9 mouse cellular contexts compared by ENCODE assay signal in genomic region chr8:111056691-111057293, GRCm38 (mm10). TPM values are rescaled to one million over a fixed set of nuclear protein-coding genes. Genes with fewer than 3 reads are reported as not detected.
DNase-seq lines count a peak whose midpoint lies in the region; ATAC-seq and TF ChIP-seq lines count a peak whose summit lies in the region.
"Had no signal": no experiment of that assay in that cellular context is flagged by ENCODE, and none has a peak within 500 bp of the region (broad histone marks: within the 10 kb centered on the region; RNA-seq: fewer than 3 reads in every experiment).

No protein-coding gene starts in this region.

- H3K9ac ChIP-seq in heart, embryonic 13.5 days, result peak overlapping the region; percentile 96
- peak overlapping the region; percentile 90 for H3K9ac ChIP-seq in kidney, embryonic 16.5 days (replicated peaks; ENCODE audit: low read length)
- H3K9ac ChIP-seq in liver, postnatal 0 days (replicated peaks), result peak overlapping the region; percentile 78

- peak overlapping the region; percentile 99 for H3K4me2 ChIP-seq in heart, embryonic 13.5 days
- H3K4me2 ChIP-seq in kidney, embryonic 16.5 days (replicated peaks; ENCODE audit: low read depth, low read length), result peak overlapping the region; percentile 85
- H3K4me2 ChIP-seq in liver, postnatal 0 days (ENCODE audit: low read depth, low read length), result peak overlapping the region; percentile 98

- H3K4me1 ChIP-seq in heart, embryonic 13.5 days, result peaks cover 38% of the 10 kb centered on the region
- peaks cover 23% of the 10 kb centered on the region for H3K4me1 ChIP-seq in kidney, embryonic 16.5 days (ENCODE audit: insufficient read depth, low read length)
- peaks cover 23% of the 10 kb centered on the region for H3K4me1 ChIP-seq in liver, postnatal 0 days (ENCODE audit: insufficient read depth)
- peaks cover 11% of the 10 kb centered on the region for H3K4me1 ChIP-seq in olfactory bulb, adult 2 months (ENCODE audit: control insufficient read depth, insufficient read depth, low read length)

- WGBS in heart, embryonic 13.5 days, result under 1% methylated on average over 63 of the region's 63 CpGs
- WGBS in kidney, embryonic 16.5 days, result under 1% methylated on average over 50 of the region's 63 CpGs
- under 1% methylated on average over 43 of the region's 63 CpGs for WGBS in liver, postnatal 0 days (ENCODE audit: insufficient replicate concordance)
- under 1% methylated on average over 63 of the region's 63 CpGs for WGBS in olfactory bulb, adult 2 months

- H3K27me3 ChIP-seq in heart, embryonic 13.5 days (replicated peaks), result no peaks in the 10 kb centered on the region
- no peaks in the 10 kb centered on the region for H3K27me3 ChIP-seq in kidney, embryonic 16.5 days (ENCODE audit: insufficient read depth, low read length)
- H3K27me3 ChIP-seq in liver, postnatal 0 days (ENCODE audit: insufficient read depth, low read length), result no peaks in the 10 kb centered on the region

- peak; percentile 31 for DNase-seq in embryo, embryonic 10 days (ENCODE audit: low spot score)
- no peak for DNase-seq in embryo, embryonic 11 days
- peak; percentile 56 for DNase-seq in T-cell, adult 2 months (ENCODE audit: low spot score)
- peak; percentile 27 for DNase-seq in embryo, embryonic 11.5 days (ENCODE audit: low read depth, low spot score)
- peak; percentile 57 for DNase-seq in liver, postnatal 0 days

- TF ChIP-seq EP300 in liver, postnatal 0 days (IDR thresholded peaks at IDR 0.05; ENCODE audit: low read depth), result no peak

- H3K9me3 ChIP-seq in heart, embryonic 13.5 days, result no peaks in the 10 kb centered on the region
- no peaks in the 10 kb centered on the region for H3K9me3 ChIP-seq in kidney, embryonic 16.5 days (ENCODE audit: low read length)
- H3K9me3 ChIP-seq in liver, postnatal 0 days (ENCODE audit: low read length), result no peaks in the 10 kb centered on the region

- peak overlapping the region; percentile 88 for H3K4me3 ChIP-seq in heart, embryonic 13.5 days
- peak overlapping the region; percentile 67 for H3K4me3 ChIP-seq in kidney, embryonic 16.5 days (ENCODE audit: low read length)
- H3K4me3 ChIP-seq in liver, postnatal 0 days (ENCODE audit: low read depth, low read length), result peak overlapping the region; percentile 90
- peak overlapping the region; percentile 76 for H3K4me3 ChIP-seq in olfactory bulb, adult 2 months (ENCODE audit: insufficient read depth, low read depth, low read length)

- no peak; the same call in 1 of the 2 replicates for TF ChIP-seq POLR2A in olfactory bulb, adult 2 months (IDR thresholded peaks at IDR 0.05; ENCODE audit: insufficient read depth, low read depth, low read length)

- TF ChIP-seq CTCF in liver, postnatal 0 days (IDR thresholded peaks at IDR 0.05; ENCODE audit: low read depth), result no peak
- no peak for TF ChIP-seq CTCF in olfactory bulb, adult 2 months (IDR thresholded peaks at IDR 0.05; ENCODE audit: insufficient read depth, low read depth, low read length)

- peak; percentile 49; the same call in 1 of the 2 replicates for ATAC-seq in heart, embryonic 13.5 days (ENCODE audit: extremely low read depth, insufficient number of reproducible peaks, low FRiP score, low TSS enrichment)
- ATAC-seq in kidney, embryonic 16.5 days (ENCODE audit: low FRiP score, low TSS enrichment), result peak; percentile 58
- ATAC-seq in liver, postnatal 0 days, result peak; percentile 74

- H3K27ac ChIP-seq in heart, embryonic 13.5 days (replicated peaks), result peak overlapping the region; percentile 92
- peak overlapping the region; percentile 84 for H3K27ac ChIP-seq in kidney, embryonic 16.5 days (ENCODE audit: low read length)
- H3K27ac ChIP-seq in liver, postnatal 0 days (ENCODE audit: low read depth), result peak overlapping the region; percentile 72
- H3K27ac ChIP-seq in olfactory bulb, adult 2 months (ENCODE audit: insufficient read depth, low read depth, low read length), result no peak overlapping the region

- H3K36me3 ChIP-seq in heart, embryonic 13.5 days, result peaks cover 46% of the 10 kb centered on the region
- H3K36me3 ChIP-seq in kidney, embryonic 16.5 days (ENCODE audit: insufficient read depth, low read length), result peaks cover 39% of the 10 kb centered on the region
- peaks cover 37% of the 10 kb centered on the region for H3K36me3 ChIP-seq in liver, postnatal 0 days (replicated peaks; ENCODE audit: insufficient read depth, low read length)

RNA-seq across cellular contexts. Expression of gene Exosc6, which starts 0.7 kb away (rescaled TPM):
- polyA plus RNA-seq in heart, embryonic 13.5 days (2015; fragmentation: Nextera tagmentation; extraction: Ambion mirVana), result 7.7 and 8.0 TPM in 2 replicates
- 19.1 TPM in 2 replicates for polyA plus RNA-seq in kidney, embryonic 16.5 days (2015; fragmentation: Nextera tagmentation; extraction: Ambion mirVana)
- 6.1 and 7.0 TPM in 2 replicates for polyA plus RNA-seq in liver, postnatal 0 days (2015; fragmentation: Nextera tagmentation; extraction: Ambion mirVana)
- not detected in 2 replicates for polyA plus RNA-seq in olfactory bulb, adult 2 months (2012; ENCODE audit: insufficient read depth, insufficient read length, low replicate concordance, missing spikeins)
- polyA plus RNA-seq: large intestine, adult 2 months had no signal

RNA-seq across cellular contexts. Expression of gene Aars, which starts 23.8 kb away (rescaled TPM):
- polyA plus RNA-seq in heart, embryonic 13.5 days (2015; fragmentation: Nextera tagmentation; extraction: Ambion mirVana), result 36.2 and 36.4 TPM in 2 replicates
- polyA plus RNA-seq in kidney, embryonic 16.5 days (2015; fragmentation: Nextera tagmentation; extraction: Ambion mirVana), result 57.7 and 66.3 TPM in 2 replicates
- polyA plus RNA-seq in liver, postnatal 0 days (2015; fragmentation: Nextera tagmentation; extraction: Ambion mirVana), result 23.1 and 26.0 TPM in 2 replicates
- not detected in 2 replicates for polyA plus RNA-seq in olfactory bulb, adult 2 months (2012; ENCODE audit: insufficient read depth, insufficient read length, low replicate concordance, missing spikeins)

RNA-seq across cellular contexts. Expression of gene Ddx19b, which starts 25.2 kb away (rescaled TPM):
- 3.6 and 4.0 TPM in 2 replicates for polyA plus RNA-seq in heart, embryonic 13.5 days (2015; fragmentation: Nextera tagmentation; extraction: Ambion mirVana)
- polyA plus RNA-seq in kidney, embryonic 16.5 days (2015; fragmentation: Nextera tagmentation; extraction: Ambion mirVana), result 6.2 and 6.8 TPM in 2 replicates
- 3.5 and 3.9 TPM in 2 replicates for polyA plus RNA-seq in liver, postnatal 0 days (2015; fragmentation: Nextera tagmentation; extraction: Ambion mirVana)
- not detected in 2 replicates for polyA plus RNA-seq in olfactory bulb, adult 2 months (2012; ENCODE audit: insufficient read depth, insufficient read length, low replicate concordance, missing spikeins)

RNA-seq across cellular contexts. Expression of gene Clec18a, which starts 35.4 kb away (rescaled TPM):
- polyA plus RNA-seq in heart, embryonic 13.5 days (2015; fragmentation: Nextera tagmentation; extraction: Ambion mirVana), result 0.22 TPM in 1 of 2 replicates, not detected in the other
- polyA plus RNA-seq in kidney, embryonic 16.5 days (2015; fragmentation: Nextera tagmentation; extraction: Ambion mirVana), result 87.0 and 94.7 TPM in 2 replicates
- polyA plus RNA-seq in liver, postnatal 0 days (2015; fragmentation: Nextera tagmentation; extraction: Ambion mirVana), result not detected in 2 replicates
- polyA plus RNA-seq in olfactory bulb, adult 2 months (2012; ENCODE audit: insufficient read depth, insufficient read length, low replicate concordance, missing spikeins), result not detected in 2 replicates
- polyA plus RNA-seq: large intestine, adult 2 months had no signal

RNA-seq across cellular contexts. Expression of gene Pdpr, which starts 37.6 kb away (rescaled TPM):
- polyA plus RNA-seq in heart, embryonic 13.5 days (2015; fragmentation: Nextera tagmentation; extraction: Ambion mirVana), result 9.3 and 10.2 TPM in 2 replicates
- 10.5 and 12.7 TPM in 2 replicates for polyA plus RNA-seq in kidney, embryonic 16.5 days (2015; fragmentation: Nextera tagmentation; extraction: Ambion mirVana)
- polyA plus RNA-seq in liver, postnatal 0 days (2015; fragmentation: Nextera tagmentation; extraction: Ambion mirVana), result 2.0 and 3.3 TPM in 2 replicates
- polyA plus RNA-seq in olfactory bulb, adult 2 months (2012; ENCODE audit: insufficient read depth, insufficient read length, low replicate concordance, missing spikeins), result 61.5 TPM in 1 of 2 replicates, not detected in the other
